Mouse (Mus musculus): ENCODE results near the gene Timeless.
A peak's percentile ranks its signal among the peaks of the same experiment; 100 is the strongest.
"Not testable (repeated sequence)": the region's sequence is repeated elsewhere in the genome, so short reads cannot be mapped to it uniquely, and the experiment has no call there.

The Timeless gene

DNA sequence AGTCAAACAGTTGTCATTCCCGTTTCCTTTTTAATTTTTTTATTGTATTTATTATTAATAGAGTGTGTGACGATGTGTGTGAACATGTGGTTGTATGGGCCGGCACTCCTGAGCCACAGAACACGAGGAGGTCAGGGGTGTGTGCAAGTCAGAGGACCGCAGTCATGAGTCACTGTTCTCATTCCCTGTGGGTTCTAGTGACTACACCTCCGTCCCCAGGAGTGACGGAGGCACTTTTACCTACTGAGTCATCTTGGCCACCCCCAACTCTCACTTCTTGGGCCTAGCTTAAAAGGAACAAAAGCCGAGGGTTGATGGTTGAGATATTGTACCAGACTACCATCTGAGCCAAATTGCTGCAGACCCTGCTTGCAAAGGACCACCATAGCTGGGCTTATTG, 24.5 kb downstream of the Timeless start:
- DNase-seq (ENCODE audit: low spot score) = no peak

DNA sequence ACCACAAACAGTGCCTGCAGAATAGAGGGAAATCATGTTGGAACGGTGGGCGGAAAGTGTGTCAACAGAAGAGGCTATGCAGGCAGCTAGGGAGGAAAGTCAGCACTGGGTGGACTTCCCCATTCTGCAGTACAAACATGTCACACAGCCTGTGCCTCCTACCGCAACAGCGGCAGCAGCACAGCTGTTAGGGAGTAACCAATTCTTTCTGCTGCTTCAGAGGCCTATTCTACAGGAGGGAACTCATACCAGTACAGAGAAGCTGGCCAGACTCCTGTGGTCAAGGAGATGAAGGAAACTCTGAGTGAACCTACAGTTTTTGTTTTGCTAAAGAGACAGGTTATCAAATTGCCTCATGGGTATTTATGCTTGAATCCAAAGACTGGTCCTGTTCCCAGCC, 27.1 kb downstream of the Timeless start:
- no peak for DNase-seq (ENCODE audit: low spot score)

DNA sequence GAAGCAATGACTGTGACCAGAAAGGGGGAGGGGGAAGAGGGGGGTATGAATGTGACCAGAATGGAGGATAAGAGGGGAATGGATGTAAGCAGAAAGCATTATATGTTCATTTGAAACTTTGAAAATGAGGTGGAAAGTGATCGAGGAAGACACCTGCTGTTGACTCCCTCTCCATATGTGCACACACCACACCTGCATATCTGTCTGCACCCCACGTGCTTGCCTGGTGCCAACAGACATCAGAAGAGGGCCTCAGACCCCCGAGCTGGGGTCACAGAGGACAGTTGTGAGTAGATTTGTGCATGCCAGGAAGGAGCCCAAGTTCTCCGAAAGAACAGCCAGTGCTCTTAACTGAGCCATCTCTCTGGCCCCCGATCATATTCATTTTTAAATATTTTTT, 28.1 kb downstream of the Timeless start:
- DNase-seq (ENCODE audit: low spot score) = no peak

DNA sequence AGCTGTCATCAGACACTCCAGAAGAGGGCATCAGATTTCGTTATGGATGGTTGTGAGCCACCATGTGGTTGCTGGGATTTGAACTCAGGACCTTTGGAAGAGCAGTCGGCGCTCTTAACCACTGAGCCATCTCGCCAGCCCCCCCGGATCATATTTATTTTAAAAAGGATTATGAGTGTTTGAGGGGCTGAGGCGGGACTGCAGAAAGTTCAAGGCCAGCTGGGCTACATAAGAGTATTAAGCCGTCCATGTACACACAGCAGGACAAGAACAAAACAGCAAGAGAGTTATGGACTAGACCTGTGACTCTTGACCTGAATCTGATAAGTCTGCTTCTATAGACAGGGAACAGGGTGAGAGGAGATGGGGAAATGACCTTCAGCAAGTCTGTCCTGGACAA, 28.5 kb downstream of the Timeless start:
- DNase-seq (ENCODE audit: low spot score) = not testable (repeated sequence)

DNA sequence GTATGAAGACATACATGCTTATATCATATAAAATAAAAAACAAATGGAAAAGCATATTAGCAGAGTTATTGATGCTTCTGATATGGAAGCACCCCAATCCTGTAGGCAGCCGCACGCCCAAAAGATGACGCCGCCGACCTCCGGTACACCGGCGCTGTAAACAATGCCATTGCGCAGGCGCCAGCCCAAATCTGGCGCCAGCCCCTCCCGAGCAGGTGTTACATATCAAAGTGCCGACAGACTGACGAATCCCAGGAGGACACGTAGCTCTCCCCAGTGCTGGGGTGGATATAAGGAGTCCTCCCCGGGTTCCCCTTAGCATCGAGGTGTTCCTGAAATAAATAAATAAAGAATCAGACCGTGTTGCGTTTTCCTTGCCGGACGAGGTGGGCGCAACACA, 30.4 kb downstream of the Timeless start:
- no peak for DNase-seq (ENCODE audit: low spot score)

DNA sequence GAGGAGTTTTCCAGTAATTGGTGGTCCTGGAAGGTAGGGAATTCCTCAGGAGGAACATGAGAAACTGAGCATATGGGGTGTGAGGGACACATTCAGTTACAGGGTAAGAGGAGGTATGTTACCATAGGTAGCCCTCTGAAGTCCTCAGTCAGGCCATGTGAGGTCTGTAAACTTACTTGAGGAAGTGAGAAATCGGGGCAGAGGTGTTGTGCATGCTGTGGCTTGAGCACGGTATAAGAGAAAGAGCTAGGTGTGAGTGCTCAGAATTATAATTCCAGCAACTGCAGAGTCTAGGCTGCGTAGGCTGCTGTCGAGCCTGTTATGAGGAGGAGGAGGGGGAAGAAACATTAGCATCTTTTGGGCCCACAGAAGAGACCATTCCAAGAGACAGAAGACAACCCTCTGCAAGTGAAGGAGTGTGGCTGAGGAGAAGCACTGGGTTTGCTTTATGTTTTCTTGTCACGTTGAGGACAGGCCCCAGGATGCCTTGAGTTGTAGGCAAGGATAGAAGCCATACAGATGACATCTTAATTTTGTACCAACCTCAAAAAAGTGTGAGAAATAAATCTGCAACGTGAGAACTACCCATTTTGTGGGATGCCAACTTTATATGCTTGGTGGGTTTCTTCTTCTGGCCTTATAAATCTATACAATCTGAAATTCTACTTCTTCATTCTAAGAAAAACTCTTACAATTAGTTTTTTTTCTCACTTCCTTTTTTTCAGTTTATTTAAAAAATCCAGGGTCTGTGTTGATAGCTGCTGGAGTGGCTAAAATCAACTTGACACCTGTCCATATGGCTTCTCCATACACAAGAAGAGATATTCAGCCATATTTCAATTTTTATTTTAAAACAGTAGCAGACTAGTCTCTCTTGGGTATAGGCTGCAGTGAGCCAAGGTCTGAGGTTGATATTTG, 31.8 kb downstream of the Timeless start:
- DNase-seq (ENCODE audit: low spot score) = no peak

DNA sequence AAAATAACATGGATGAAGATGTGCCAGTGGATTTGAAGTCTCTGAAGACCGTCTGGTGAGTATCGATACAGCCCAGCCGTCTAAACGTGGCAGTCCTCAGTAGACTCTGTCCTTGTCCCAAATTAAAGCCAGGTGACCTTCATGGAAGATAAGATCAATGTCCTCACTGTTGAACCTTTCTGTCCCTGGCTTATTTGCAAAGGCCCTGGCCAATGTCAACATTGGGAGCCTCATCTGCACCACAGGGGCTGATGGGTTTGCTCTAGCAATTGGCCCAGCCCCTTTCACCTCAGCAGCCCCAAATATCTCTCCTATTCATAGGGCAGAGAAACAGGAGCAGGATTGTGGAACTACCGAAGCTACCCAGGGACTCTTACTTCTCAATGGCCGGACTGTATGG, 36.5 kb downstream of the Timeless start, which contains the start of gene Apof:
TSS of gene Apof (plus strand) at position 301 of the 400 bp plus-strand sequence.
- no peak for DNase-seq (ENCODE audit: low spot score)

DNA sequence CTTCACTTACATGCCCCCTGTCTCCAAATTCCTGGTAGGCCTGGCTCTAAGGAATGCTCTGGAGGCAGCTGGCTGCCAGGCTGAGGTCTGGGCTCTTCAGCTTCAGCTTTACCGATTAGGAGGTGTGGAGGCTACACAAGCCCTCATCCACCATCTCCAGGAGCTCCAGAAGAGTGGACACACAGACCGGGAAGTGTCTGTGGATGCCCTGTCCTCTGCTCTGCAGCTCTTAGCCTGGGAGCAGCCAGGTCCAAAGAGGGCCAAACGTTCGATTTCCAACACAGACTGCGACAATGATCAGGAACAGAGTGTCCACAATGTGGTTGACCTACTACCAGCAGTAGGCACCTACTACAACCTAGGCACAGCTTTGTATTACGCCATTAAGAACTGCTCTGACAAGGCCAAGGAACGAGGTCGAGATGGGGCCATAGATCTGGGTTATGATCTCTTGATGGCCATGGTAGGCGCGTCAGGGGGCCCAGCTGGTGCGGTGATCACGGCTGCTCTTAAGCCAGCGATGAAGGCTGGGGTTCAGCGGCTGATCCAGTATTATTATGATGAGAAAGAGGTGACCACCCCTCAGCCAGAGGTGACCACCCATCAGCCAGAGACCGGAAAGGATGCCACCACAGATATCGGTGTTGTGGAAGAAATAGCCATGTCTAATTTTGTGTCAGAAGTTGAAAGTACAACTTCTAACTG, 37.5 kb downstream of the Timeless start:
- DNase-seq (ENCODE audit: low spot score) = no peak

DNA sequence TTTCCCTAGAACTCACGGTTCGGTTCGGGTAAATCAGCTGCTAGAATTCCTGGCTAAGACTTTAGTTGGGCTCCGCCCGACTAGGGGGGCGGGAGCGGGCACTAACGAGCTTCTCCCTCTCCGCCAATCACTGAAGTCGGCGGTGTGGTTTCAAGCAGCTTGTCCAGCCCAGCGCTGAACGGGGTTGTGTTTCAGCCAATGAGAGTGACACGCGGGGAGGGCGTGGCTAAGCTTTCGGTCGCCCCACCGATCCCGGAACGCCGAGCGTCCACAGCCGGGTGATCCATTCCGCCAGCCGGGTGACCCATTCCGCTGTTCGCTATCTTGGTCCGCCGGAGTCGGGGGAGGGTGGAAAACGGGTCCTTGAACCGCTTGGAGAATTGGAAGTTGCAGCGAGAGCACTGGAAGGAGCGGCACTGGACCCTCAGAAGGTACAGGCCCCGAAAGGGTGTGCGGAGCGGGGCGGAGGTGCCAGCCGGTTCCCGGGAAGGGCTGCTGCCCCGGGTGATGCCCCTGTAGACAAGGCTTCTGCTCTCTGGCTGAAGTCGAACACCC, 38.5 kb downstream of the Timeless start, which contains the start of gene Stat2:
TSS of gene Stat2 (plus strand) at position 273 of the 555 bp plus-strand sequence.
- DNase-seq (ENCODE audit: low spot score) = peak; percentile 98

DNA sequence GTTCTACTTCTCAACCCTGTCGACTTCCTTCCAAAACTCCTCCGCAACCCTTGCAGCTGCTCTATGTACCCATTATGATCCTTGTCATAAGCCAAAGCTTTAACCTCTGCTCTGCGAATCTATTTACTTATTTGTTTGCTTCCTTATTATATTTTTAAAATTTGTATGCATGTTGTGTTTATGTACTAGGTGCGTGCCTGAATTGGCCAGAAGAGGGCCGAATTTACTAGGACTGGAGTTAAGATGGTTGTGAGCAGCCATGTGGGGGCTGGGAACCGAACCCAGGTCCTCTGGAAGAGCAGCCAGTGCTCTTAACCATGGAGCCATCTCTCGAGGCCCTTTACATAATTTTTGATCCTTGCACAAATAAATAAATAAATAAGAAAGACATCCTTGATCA, 39.0 kb downstream of the Timeless start:
- DNase-seq (ENCODE audit: low spot score) = no peak

DNA sequence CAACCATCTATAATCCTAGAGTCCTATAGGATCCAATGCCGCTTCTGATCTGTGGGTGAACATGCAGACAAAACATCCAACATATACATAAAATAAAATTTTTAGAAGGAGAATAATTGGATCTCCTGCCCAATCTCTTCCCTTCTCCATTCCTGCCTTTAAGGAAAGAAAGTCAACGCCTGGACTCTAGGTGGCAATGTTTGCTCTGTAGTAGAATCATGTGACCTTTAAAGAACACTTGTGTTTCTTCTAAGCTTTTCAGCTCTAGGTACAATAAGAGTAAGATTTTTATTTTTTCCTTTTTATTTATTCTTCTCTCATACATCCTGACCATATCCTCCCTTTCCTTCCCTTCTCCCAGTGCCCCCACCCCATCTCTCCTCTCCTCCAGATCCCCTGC, 40.0 kb downstream of the Timeless start:
- no peak for DNase-seq (ENCODE audit: low spot score)

DNA sequence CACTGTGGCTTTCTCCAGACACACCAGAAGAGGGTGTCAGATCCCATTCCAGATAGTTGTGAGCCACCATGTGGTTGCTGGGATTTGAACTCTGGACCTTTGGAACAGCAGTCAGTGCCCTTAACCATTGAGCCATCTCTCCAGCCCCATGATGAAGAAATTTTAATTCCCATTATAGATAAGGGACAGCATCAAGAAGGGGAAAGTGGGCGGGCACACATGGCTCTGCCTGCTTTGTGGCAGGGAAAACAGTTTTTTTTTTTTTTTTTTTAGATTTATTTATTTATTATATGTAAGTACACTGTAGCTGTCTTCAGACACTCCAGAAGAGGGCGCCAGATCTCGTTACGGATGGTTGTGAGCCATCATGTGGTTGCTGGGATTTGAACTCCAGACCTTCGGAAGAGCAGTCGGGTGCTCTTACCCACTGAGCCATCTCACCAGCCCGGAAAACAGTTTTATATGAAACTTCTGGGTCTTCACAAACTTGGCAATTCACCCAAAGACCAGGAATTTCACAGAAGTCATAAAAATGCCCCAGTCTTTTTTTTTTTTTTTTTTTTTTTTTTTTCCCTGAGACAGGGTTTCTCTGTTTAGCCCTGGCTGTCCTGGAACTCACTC, 41.1 kb downstream of the Timeless start:
- not testable (repeated sequence) for DNase-seq (ENCODE audit: low spot score)

DNA sequence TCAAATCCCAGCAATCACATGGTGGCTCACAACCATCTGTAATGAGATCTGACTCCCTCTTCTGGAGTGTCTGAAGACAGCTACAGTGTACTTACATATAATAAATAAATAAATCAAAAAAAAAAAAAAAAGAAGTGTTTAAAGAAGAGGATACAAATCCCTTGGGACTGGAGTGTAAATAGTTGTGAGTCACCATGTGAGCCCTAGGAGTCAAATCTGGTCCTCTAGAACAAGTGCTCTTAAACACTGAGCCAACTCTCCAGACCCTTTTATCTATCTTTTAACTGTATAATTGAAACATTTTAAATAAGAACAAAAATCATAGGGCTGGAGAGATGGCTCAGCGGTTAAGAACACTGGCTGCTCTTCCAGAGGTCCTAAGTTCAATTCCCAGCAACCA, 43.5 kb downstream of the Timeless start:
- DNase-seq (ENCODE audit: low spot score) = not testable (repeated sequence)

DNA sequence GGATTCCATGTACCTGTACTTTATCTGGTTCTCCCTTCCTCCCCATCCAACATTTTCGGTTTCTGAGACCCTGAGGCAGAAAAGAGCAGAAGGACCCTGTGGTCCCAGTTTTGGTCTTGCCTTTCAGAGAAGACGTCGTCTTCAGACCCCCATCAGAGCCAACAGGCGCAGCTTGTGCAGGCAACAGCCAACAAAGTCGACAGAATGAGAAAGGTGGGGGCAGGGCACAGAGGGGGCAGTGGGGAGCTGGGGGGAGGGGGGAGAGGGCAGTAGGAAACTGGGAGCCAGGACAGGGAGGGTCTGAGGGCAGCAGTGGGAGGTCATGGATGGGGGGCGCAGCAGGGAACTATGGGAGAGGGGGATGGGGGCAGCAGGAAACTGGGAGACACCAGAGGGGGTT, 46.3 kb downstream of the Timeless start:
- no peak for DNase-seq (ENCODE audit: low spot score)

DNA sequence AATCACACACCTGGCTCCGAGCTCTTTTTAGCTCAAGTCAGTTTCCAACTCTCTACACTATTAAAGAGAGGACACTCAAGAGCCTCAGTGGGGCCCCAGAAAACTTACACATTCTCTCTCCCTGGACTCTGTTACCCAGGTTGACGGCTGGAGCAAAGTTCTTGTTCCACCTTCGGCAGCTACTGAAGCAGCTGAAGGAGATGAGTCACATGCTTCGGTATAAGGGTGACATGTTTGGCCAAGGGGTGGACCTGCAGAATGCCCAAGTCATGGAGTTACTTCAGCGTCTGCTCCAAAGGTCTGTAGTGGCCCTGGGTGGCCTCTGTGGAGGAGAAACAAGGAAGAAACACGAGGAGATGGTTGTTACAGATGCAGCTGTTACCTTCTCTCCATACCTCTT, 49.1 kb downstream of the Timeless start:
- DNase-seq (ENCODE audit: low spot score) = no peak

DNA sequence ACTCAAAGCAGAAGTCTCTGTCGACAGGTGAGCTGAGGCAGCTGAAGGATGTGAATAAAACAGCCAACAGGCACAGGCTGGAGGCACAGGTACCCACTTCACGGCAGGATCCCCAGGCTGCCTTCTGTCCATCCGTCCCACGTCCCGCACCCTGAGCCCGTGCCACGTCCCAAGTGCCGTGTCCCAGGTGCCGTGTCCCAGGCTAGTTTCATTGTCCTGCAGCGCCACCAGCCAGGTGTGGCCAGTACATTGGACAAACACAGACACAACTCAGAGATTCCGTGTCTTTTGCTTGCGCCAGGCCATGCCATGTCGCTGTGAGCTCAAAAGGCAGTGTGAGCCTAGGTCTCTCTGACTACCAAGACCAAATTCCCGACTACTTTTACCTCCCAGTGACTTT, 49.8 kb downstream of the Timeless start:
- no peak for DNase-seq (ENCODE audit: low spot score)

DNA sequence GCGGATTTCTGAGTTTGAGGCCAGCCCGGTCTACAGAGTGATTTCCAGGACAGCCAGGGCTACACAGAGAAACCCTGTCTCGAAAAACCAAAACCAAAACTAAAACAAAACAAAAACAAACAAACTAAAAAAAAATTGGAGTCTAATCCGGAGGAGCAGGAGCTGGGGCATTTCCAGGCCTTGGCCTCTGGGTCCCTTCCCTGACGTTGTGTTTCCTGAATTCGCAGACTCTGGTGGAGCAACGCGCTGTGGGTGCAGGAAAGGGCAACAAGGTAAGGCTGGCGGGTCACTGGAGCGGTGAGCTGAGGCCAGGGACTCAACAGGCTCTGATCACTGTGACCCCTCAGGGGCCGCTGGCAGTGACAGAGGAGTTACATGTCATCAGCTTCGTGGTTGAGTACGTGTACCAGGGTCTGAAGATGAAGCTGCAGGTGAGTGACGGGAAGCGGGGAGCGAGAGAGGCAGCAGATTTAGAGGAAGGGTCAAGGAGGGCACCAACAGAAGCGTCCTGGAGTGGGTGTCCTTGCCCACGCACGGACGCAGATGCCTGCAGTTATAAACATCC, 51.1 kb downstream of the Timeless start:
- DNase-seq (ENCODE audit: low spot score) = no peak

DNA sequence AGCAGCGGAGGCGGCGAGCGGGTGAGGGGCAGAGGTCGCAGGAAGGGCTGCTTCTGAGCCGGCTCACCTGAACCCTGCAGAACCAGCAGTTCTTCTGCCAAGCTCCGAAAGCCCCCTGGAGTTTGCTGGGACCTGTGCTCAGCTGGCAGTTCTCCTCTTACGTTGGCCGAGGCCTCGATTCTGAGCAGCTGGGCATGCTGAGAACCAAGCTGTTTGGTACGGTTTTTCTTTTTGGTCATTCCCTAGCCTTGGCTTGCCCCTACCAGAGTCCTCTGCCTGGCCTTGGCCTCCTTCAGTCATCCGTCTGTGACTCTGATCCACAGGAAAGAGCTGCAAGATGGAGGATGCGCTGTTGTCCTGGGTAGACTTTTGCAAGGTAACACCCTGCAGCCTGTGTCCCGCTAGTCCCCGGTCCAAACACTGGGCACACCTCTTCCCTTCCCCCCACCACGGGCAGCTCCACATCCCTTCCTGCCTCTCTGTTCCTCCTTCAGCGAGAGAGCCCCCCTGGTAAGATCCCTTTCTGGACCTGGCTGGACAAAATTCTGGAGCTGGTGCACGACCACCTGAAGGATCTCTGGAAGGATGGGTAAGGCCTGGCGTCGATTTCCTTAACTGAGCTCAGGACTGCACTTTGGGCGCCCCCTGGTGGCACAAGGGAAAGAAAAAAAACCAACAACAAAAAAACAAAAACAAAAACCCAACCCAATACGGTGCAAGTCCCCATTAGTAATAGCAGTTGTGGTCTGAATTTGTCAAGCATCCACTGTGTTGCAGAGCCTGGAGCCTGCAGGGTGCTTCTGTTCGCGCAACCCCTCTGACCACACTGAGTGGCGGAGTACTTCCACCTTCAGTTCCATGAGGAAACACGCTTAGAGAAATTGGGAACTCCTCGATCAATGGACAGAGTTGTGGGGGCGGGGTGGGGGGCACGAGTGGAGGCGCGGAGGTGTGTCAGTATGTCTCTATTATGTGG, 52.0 kb downstream of the Timeless start:
- peak; percentile 70 for DNase-seq (ENCODE audit: low spot score)

DNA sequence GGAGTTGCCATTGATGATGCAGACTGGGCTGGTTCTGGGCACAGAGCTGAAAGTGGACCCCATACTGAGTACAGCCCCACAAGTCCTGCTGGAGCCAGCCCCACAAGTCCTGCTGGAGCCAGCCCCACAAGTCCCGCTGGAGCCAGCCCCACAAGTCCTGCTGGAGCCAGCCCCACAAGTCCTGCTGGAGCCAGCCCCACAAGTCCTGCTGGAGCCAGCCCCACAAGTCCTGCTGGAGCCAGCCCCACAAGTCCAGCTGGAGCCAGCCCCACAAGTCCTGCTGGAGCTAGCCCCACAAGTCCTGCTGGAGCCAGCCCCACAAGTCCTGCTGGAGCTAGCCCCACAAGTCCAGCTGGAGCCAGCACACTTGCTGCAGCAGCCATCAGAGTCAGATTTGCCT, 58.7 kb downstream of the Timeless start:
- DNase-seq (ENCODE audit: low spot score) = not testable (repeated sequence)

DNA sequence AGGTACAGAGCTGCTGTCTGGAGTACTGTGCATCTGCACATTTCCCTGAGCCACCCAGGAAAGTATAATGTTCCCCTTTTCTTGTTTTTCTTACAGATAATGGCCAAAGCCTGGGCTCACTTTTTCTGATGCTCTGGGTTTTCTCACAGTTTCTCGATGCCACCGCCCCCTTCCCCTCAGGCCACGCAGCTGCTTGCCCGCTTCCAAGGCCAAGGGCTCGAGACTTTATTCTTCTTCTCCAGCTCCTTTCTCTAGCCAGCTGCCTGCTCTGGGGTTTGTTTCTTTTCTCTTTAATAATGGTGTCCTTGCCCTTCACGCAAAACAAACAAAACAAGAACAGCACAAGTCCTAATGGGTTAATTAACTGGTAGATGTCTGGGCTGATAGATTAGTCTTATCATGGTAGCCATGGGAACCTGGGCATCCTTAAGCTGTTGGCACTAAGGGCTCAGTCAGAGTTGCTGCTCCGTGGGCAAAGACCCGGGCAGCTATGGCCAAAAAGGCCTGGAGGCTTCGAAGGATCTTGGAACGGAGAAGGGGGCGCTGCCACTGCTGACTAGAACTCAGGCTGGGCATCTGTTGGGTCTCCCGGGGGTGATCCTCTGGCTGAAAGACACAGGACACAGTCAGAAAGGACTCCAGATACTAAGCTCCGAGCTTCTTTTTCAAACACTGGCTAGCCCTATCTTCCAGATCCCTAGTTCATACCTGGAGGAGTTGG, 64.7 kb downstream of the Timeless start:
- no peak for DNase-seq (ENCODE audit: low spot score)

Measured in c-Kit-positive CD71-positive TER-119-positive erythroid progenitor cells, embryonic 14.5 days (primary cell).